Mouse (Mus musculus) CD4-positive, CD25-positive, alpha-beta regulatory T cell, adult 9 weeks (primary cell): Measurements from ENCODE around the gene Oas1d. TPM values are rescaled to one million over a fixed set of nuclear protein-coding genes. Genes with fewer than 3 reads are reported as not detected.

Experiments used
- polyA plus RNA-seq: library from polyadenylated mRNA; unstranded; fragments of 100-300 nt; shearing (Covaris generic); gene quantifications from one replicate; pipeline ENCODE4 v1.2.1, GENCODE M21; 2017

Oas1d gene
- polyA plus RNA-seq: not detected

GRCm38 (mm10) chr5:120914204-120914603, at the start of gene Oas1d:
Oas1d (plus strand) TSS chr5:120914536.

GRCm38 (mm10) chr5:120887413-120887812, 26.9 kb upstream of the Oas1d start, which contains the start of gene Oas1g:
Oas1g (minus strand) TSS chr5:120887613.

DNA sequence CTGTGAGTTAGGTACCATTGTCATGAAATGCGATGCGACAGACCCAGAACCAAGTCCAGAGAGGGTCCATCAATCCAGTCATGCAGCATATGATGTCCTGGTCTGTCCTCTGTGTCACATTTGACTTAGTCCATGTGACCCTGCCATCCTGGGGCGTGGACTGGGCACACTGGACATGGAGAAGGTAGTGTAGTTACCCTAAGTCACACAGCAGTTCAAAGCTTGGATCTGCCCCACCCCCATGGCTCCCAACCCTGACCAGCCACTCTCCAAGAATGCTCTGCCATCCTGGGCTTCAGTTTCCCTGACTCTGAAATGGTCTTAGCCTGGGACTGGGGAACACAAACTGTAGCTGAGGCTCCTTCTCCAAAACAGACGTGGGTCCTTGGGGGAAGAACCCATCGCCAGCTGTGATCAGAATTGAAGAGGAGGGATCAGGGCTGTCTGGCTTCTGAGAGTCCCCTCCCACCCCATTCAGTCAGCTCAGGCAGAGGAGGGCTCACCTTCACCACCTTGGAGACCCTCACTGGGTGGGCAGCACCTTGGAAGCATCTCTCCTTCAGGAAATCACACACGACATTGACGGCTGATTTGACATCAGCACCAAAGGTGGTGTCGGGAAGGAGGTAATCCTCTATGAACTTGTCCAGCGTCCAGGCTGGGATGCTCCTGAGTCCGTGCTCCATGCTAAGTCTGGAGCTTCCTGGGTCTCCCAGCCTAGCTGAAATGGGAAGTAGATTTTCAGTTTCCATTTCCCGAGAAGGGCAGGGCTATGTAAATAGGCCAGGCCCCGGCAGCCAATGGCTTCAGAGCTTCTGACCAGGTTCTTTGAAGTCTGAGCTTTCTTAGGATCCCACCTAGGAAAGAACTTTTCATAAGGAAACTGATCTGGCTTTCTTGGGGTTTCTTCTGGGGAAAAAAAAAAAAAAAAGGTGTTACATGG, 7.3 kb upstream of the Oas1d start, which contains the start of gene Oas1a:
TSS of gene Oas1a (minus strand) at position 731 of the 943 bp plus-strand sequence.

Other genes with a start within 250 kb of the Oas1d start
- gene Dtx1, start 202.6 kb upstream of the Oas1d start, polyA plus RNA-seq: 35.5 TPM
- gene Oas2, start 164.7 kb upstream of the Oas1d start, polyA plus RNA-seq: 6.9 TPM
- gene Oas3, start 136.9 kb upstream of the Oas1d start, polyA plus RNA-seq: 16.4 TPM
- not detected for gene Oas1e, start 119.0 kb upstream of the Oas1d start, polyA plus RNA-seq
- gene Oas1c, start 102.0 kb upstream of the Oas1d start, polyA plus RNA-seq: 15.5 TPM
- gene Oas1f, start 67.2 kb upstream of the Oas1d start, polyA plus RNA-seq: not detected
- gene Oas1h, start 53.1 kb upstream of the Oas1d start, polyA plus RNA-seq: not detected
- gene Oas1g, start 26.9 kb upstream of the Oas1d start, polyA plus RNA-seq: 1.1 TPM
- gene Oas1a, start 7.0 kb upstream of the Oas1d start, polyA plus RNA-seq: 49.2 TPM
- not detected for gene Rph3a, start 95.6 kb downstream of the Oas1d start, polyA plus RNA-seq